Mouse (Mus musculus) intestine, embryonic 16.5 days (tissue): ENCODE measurements around the gene Ankrd63. TPM values are rescaled to one million over a fixed set of nuclear protein-coding genes. Genes with fewer than 3 reads are reported as not detected.

Source experiments
- ATAC-seq: fragments of 200-750 bp; cut with Nextera tagmentation; 2 replicates; pipeline ENCODE4 v1.8.0; 2017; ENCODE audit warnings: moderate TSS enrichment, moderate library complexity
- H3K27ac ChIP-seq: fragments of 300-500 bp; sonication (generic); 2 replicates; pipeline ENCODE4 v1.5.1; 2014; ENCODE audit warnings: mild to moderate bottlenecking, low read length
- H3K27me3 ChIP-seq: fragments of 300-500 bp; sonication (generic); replicated peaks from 2 replicates; pipeline ENCODE4 v1.6.1; 2014; ENCODE audit warnings: low read length, control low read depth, mixed read lengths; ENCODE audit not compliant: control insufficient read depth, insufficient read depth
- H3K36me3 ChIP-seq: fragments of 300-500 bp; sonication (generic); 2 replicates; pipeline ENCODE4 v1.6.1; 2014; ENCODE audit warnings: low read length, control low read depth; ENCODE audit not compliant: control insufficient read depth, insufficient read depth
- H3K4me1 ChIP-seq: fragments of 300-500 bp; sonication (generic); 2 replicates; pipeline ENCODE4 v1.6.1; 2014; ENCODE audit warnings: low read length, control low read depth, mixed read lengths; ENCODE audit not compliant: control insufficient read depth, insufficient read depth
- H3K4me2 ChIP-seq: fragments of 300-500 bp; sonication (generic); 2 replicates; pipeline ENCODE4 v1.6.1; 2014; ENCODE audit warnings: low read depth, low read length, control low read depth
- H3K4me3 ChIP-seq: fragments of 300-500 bp; sonication (generic); 2 replicates; pipeline ENCODE4 v1.5.1; 2014; ENCODE audit warnings: mild to moderate bottlenecking, low read length
- H3K9ac ChIP-seq: fragments of 300-500 bp; sonication (generic); 2 replicates; pipeline ENCODE4 v1.6.1; 2014; ENCODE audit warnings: low read depth, low read length
- H3K9me3 ChIP-seq: fragments of 300-500 bp; sonication (generic); 2 replicates; pipeline ENCODE4 v1.6.1; 2016; ENCODE audit warnings: low read length, control low read depth; ENCODE audit not compliant: control insufficient read depth
- WGBS: fragments of 180-500 bp; shearing (Covaris S2); extraction: QIAGEN DNeasy Blood & Tissue Kit; methylation state at CpG from one replicate; pipeline ENCODE4 v1.1.7; 2014; 5-methylcytosine and 5-hydroxymethylcytosine counted together
- polyA plus RNA-seq: library from polyadenylated mRNA; unstranded; fragments of >200 nt; fragmentation: Nextera tagmentation; extraction: Ambion mirVana; gene quantifications from 2 replicates; pipeline ENCODE4 v1.2.1, GENCODE M21; 2015

Gene Ankrd63
- polyA plus RNA-seq, 1 experiment from 2014 or later = 0.15 TPM

- Histone ChIP-seq H3K4me3 (peak within 1 kb of the TSS; percentile 86), H3K4me1 (peaks cover 16% of the 10 kb centered on the region), H3K9ac (peak within 1 kb of the TSS; percentile 89), H3K4me2 (peak within 1 kb of the TSS; percentile 96), H3K36me3 (0 out of 2 replicates have a peak, but pooled peaks cover 4% of the 10 kb centered on the region), H3K27me3 (peaks cover 8% of the 10 kb centered on the region; the same call in 1 of the 2 replicates), H3K27ac (peak within 1 kb of the TSS; percentile 21; the same call in 1 of the 2 replicates), H3K9me3 (no peaks in the 10 kb centered on the region)
- under 1% methylated on average over 50 of the region's 57 CpGs for WGBS
- peak; percentile 94 for ATAC-seq
Measured at GRCm38 (mm10) chr2:118745232-118745884, 41.6 kb upstream of the Ankrd63 start, which contains the start of gene Inafm2. TSS of gene Inafm2 (plus strand) at chr2:118745758.

- H3K27ac ChIP-seq = no peak overlapping the region
- no peak overlapping the region; the same call in 1 of the 2 replicates for H3K9ac ChIP-seq
- no peak overlapping the region for H3K4me3 ChIP-seq
- H3K9me3 ChIP-seq = no peaks in the 10 kb centered on the region
- 0 out of 2 replicates have a peak, but pooled peaks cover 4% of the 10 kb centered on the region for H3K36me3 ChIP-seq
- WGBS = 19% methylated on average over 7 of the region's 7 CpGs
- ATAC-seq = no peak
- H3K4me2 ChIP-seq = 0 out of 2 replicates have a peak overlapping the region, but pooled peaks have one; percentile 96
- H3K27me3 ChIP-seq = peaks cover 8% of the 10 kb centered on the region; the same call in 1 of the 2 replicates
- H3K4me1 ChIP-seq = peaks cover 16% of the 10 kb centered on the region
Measured at GRCm38 (mm10) chr2:118744621-118745020, 40.9 kb upstream of the Ankrd63 start.

DNA sequence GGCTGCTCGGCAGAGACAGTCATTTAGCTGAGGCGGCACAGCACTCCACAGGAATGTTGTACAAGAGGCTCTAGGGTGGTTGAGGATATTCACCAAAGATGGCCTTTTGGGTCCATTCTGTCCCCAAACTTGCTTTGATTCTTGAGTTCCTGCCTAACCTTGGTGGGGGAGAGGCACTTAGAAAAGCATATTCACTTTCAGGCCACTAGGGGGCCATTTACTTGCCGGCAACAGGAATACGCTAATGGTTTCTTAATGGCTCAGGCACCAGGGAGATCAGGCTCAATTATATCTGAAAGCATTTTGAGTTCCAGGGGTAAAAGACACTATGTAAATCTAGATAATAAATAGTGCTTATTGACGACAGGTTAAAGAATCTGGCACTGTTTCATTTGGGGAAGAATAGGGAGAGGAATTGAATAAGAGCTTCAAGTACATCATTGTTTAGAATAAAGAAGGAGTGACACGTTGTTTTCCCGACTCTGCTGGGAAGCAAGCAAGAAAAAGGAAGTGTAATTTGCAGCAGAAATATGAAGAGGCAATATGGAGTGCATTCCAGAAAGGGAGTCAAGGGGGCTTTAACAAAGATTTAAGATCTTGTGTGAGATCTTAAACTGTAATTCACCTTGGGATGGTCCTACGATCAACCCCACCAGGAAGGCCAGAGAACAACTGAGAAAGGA lies 39.6 kb upstream of the Ankrd63 start:
- 27% methylated on average over 8 of the region's 8 CpGs for WGBS

GRCm38 (mm10) chr2:118741183-118741582 lies 37.4 kb upstream of the Ankrd63 start:
- Histone ChIP-seq H3K36me3 (no peaks in the 10 kb centered on the region), H3K4me1 (peaks cover 7% of the 10 kb centered on the region; the same call in 1 of the 2 replicates), H3K27me3 (peaks cover 8% of the 10 kb centered on the region; the same call in 1 of the 2 replicates), H3K4me2 (no peak overlapping the region), H3K4me3 (no peak overlapping the region), H3K9me3 (no peaks in the 10 kb centered on the region), H3K9ac (no peak overlapping the region), H3K27ac (no peak overlapping the region)
- WGBS = 61% methylated on average over 9 of the region's 9 CpGs
- no peak for ATAC-seq

More for the DNA sequence above, 39.6 kb upstream of the Ankrd63 start:
- H3K36me3 ChIP-seq = no peaks in the 10 kb centered on the region
- no peak overlapping the region for H3K4me2 ChIP-seq
- H3K27me3 ChIP-seq = peaks cover 8% of the 10 kb centered on the region; the same call in 1 of the 2 replicates
- H3K9me3 ChIP-seq = no peaks in the 10 kb centered on the region
- no peak for ATAC-seq
- no peak overlapping the region for H3K4me3 ChIP-seq
- no peak overlapping the region for H3K27ac ChIP-seq
- no peak overlapping the region for H3K9ac ChIP-seq
- H3K4me1 ChIP-seq = peaks cover 16% of the 10 kb centered on the region

GRCm38 (mm10) chr2:118740341-118740740 lies 36.6 kb upstream of the Ankrd63 start:
- Histone ChIP-seq H3K4me2 (no peak overlapping the region), H3K27me3 (peaks cover 8% of the 10 kb centered on the region; the same call in 1 of the 2 replicates), H3K4me1 (peaks cover 7% of the 10 kb centered on the region; the same call in 1 of the 2 replicates), H3K9ac (no peak overlapping the region), H3K36me3 (no peaks in the 10 kb centered on the region), H3K27ac (no peak overlapping the region), H3K4me3 (no peak overlapping the region), H3K9me3 (no peaks in the 10 kb centered on the region)
- WGBS = 59% methylated on average over 3 of the region's 3 CpGs
- no peak for ATAC-seq

DNA sequence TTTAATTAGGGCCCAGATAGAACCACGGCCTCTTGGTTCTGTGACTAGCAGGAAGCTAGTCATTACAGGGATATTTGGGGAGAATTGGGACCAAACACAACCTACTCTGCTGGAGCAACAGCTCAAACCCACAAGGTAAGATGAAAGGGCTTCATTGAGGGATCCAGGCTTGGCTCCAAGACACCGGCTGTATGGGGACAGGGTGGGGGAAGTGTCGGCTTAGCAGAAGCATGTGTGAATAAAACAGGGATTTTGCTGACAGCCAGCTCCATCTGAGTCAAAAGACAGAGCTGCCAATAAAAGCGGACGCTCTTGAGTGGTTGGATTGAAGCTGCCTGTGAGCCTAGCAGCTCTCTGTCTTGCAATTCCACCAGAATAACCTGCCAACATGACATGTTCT lies 29.6 kb upstream of the Ankrd63 start:
- WGBS = 57% methylated on average over 5 of the region's 5 CpGs
- ATAC-seq = no peak

DNA sequence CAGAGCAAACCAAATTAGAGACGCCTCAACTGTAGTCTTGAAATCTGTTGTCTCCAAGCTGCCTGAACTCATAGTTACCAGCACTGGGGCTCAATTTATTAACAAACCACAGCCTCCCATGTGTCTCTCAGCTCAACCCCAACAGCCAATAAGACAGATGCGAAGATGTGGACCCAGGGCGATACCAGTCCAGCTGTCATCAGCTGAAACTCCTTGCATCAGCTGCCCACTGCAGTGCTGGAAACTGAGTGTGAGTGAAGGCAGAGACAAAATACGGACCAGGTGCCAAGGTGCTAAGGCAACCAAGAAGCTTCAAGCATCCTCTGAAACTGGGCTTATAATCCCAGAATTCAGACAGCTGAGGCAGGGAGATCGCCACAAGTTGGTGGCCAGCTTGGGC lies 28.2 kb upstream of the Ankrd63 start:
- 81% methylated on average over 5 of the region's 5 CpGs for WGBS
- Histone ChIP-seq H3K9ac (no peak overlapping the region), H3K27ac (no peak overlapping the region), H3K36me3 (no peaks in the 10 kb centered on the region), H3K4me2 (no peak overlapping the region), H3K27me3 (peaks cover 4% of the 10 kb centered on the region; the same call in 1 of the 2 replicates), H3K4me3 (no peak overlapping the region), H3K4me1 (peaks cover 13% of the 10 kb centered on the region), H3K9me3 (no peaks in the 10 kb centered on the region)
- ATAC-seq = no peak

More for the DNA sequence above, 29.6 kb upstream of the Ankrd63 start:
- Histone ChIP-seq H3K9ac (no peak overlapping the region), H3K4me3 (no peak overlapping the region), H3K27ac (no peak overlapping the region), H3K4me2 (no peak overlapping the region), H3K36me3 (no peaks in the 10 kb centered on the region), H3K4me1 (peaks cover 8% of the 10 kb centered on the region), H3K9me3 (no peaks in the 10 kb centered on the region), H3K27me3 (peaks cover 4% of the 10 kb centered on the region; the same call in 1 of the 2 replicates)

DNA sequence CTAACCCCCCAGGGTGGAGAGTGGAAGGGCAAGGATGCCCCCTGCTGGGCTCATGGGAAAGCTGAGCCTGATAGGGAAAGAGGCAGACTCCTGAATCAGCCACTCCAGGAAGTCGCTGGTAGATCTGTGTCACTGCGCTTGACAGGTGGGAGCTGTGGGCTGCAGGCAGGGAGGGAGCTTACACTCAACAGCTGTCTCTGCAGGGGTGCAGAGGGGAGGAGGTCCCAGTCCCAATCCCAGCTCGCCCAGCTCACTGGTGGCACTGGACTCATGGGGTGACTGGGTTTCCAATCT lies 26.8 kb upstream of the Ankrd63 start:
- Histone ChIP-seq H3K4me3 (no peak overlapping the region), H3K27ac (no peak overlapping the region), H3K4me2 (no peak overlapping the region), H3K9me3 (no peaks in the 10 kb centered on the region), H3K27me3 (peaks cover 4% of the 10 kb centered on the region; the same call in 1 of the 2 replicates), H3K4me1 (peaks cover 15% of the 10 kb centered on the region), H3K36me3 (no peaks in the 10 kb centered on the region), H3K9ac (no peak overlapping the region)
- ATAC-seq = peak; percentile 55
- WGBS = 19% methylated on average over 3 of the region's 3 CpGs

DNA sequence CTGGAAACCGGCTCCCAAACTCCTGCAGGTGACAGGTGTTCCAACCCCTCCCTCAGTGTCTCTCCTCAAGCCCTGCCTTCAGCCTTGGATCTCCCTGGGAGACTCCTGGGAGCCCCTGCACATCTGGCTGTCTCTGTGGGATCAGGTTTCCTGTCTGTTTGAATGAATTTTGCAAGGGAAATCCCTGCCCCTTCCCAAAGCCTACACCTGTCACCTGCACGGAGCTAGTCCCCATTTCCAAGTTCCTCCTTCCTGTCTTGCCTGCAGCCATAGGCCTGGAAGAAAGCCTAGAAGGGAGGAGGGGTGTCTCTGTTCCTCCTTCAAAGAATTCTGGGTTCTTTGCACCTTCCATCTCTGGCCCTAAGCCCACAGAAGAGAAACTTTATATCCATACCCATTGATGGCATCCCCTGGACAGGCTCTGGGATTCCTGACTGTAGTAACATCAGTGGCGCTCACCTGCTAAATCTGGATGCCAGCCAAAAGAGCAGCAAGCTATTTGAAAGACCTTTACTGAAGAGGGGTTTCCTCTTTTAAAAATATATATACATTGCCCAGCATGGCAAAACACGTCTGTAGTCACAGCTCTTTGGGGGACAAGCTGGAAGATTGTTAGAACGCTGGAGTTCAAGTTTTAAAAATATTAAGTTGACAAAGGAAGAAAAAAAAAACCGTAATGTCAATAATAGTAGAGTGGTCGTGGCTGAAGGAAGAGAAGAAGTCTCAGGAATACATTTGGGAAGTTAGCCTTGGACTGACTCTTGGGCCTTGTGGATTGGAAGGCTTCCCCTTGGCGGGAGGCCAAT lies 26.3 kb upstream of the Ankrd63 start:
- no peak overlapping the region for H3K9ac ChIP-seq
- H3K9me3 ChIP-seq = no peaks in the 10 kb centered on the region
- WGBS = 25% methylated on average over 8 of the region's 8 CpGs
- no peak for ATAC-seq
- no peak overlapping the region for H3K27ac ChIP-seq
- H3K4me3 ChIP-seq = no peak overlapping the region
- H3K27me3 ChIP-seq = peaks cover 4% of the 10 kb centered on the region; the same call in 1 of the 2 replicates
- no peaks in the 10 kb centered on the region for H3K36me3 ChIP-seq
- H3K4me2 ChIP-seq = no peak overlapping the region
- H3K4me1 ChIP-seq = peaks cover 15% of the 10 kb centered on the region
